27 mouse cellular contexts compared by ENCODE assay signal in the genomic region with DNA sequence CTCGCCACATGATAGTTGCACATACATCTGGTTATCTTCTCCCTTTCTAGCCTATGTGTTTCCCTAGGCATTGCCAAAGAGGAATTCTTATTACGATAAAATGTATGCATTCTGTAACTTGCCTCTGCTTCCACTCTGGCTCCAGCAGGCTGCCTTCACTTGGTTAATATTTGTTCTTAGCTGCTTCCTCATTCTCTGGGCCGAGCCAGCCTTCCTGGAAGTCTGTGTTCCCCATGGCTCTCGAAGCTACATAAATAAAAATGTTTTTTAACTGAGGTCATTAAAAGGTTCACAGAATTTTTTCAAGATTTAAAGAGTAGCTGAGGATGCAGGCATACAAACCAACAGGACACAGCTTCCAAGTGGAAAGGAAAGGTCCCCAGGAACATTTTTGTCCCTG.
DNase-seq lines count a peak whose midpoint lies in the region; ATAC-seq and TF ChIP-seq lines count a peak whose summit lies in the region.
"Had no signal": no experiment of that assay in that cellular context is flagged by ENCODE, and none has a peak within 500 bp of the region (broad histone marks: within the 10 kb centered on the region; RNA-seq: fewer than 3 reads in every experiment).

No protein-coding gene starts in this region.

- no peak overlapping the region for H3K9ac ChIP-seq in kidney, postnatal 0 days (ENCODE audit: low read depth, low read length)
- no peak overlapping the region for H3K9ac ChIP-seq in kidney, embryonic 16.5 days (replicated peaks; ENCODE audit: low read length)
- no peak overlapping the region for H3K9ac ChIP-seq in lung, embryonic 14.5 days
- H3K9ac ChIP-seq: embryonic facial prominence, embryonic 12.5 days; embryonic facial prominence, embryonic 15.5 days; forebrain, postnatal 0 days; heart, embryonic 12.5 days; heart, embryonic 15.5 days; hindbrain, embryonic 13.5 days had no signal

- no peaks in the 10 kb centered on the region for H3K27me3 ChIP-seq in kidney, postnatal 0 days (ENCODE audit: insufficient read depth, low read length)
- no peaks in the 10 kb centered on the region for H3K27me3 ChIP-seq in kidney, embryonic 16.5 days (ENCODE audit: insufficient read depth, low read length)
- H3K27me3 ChIP-seq in lung, embryonic 14.5 days (ENCODE audit: insufficient read depth, low read length), result no peaks in the 10 kb centered on the region
- H3K27me3 ChIP-seq: embryonic facial prominence, embryonic 12.5 days; embryonic facial prominence, embryonic 15.5 days; heart, embryonic 12.5 days; heart, embryonic 15.5 days; hindbrain, embryonic 13.5 days had no signal

- H3K4me3 ChIP-seq in kidney, postnatal 0 days (replicated peaks; ENCODE audit: low read depth, low read length), result no peak overlapping the region
- H3K4me3 ChIP-seq in kidney, embryonic 16.5 days (ENCODE audit: low read length), result no peak overlapping the region
- H3K4me3 ChIP-seq in lung, embryonic 14.5 days (ENCODE audit: low read depth, low read length), result no peak overlapping the region
- H3K4me3 ChIP-seq: embryonic facial prominence, embryonic 12.5 days; embryonic facial prominence, embryonic 15.5 days; gastrocnemius, adult 2 months; heart, embryonic 12.5 days; heart, embryonic 15.5 days; hindbrain, embryonic 10.5 days; hindbrain, embryonic 13.5 days had no signal

- H3K36me3 ChIP-seq in kidney, postnatal 0 days (ENCODE audit: insufficient read depth, low read length), result no peaks in the 10 kb centered on the region
- H3K36me3 ChIP-seq in kidney, embryonic 16.5 days (ENCODE audit: insufficient read depth, low read length), result no peaks in the 10 kb centered on the region
- H3K36me3 ChIP-seq in lung, embryonic 14.5 days (ENCODE audit: insufficient read depth), result no peaks in the 10 kb centered on the region
- H3K36me3 ChIP-seq: embryonic facial prominence, embryonic 12.5 days; embryonic facial prominence, embryonic 15.5 days; heart, embryonic 12.5 days; heart, embryonic 15.5 days; hindbrain, embryonic 10.5 days; hindbrain, embryonic 13.5 days had no signal

- no peaks in the 10 kb centered on the region for H3K4me1 ChIP-seq in kidney, postnatal 0 days (replicated peaks; ENCODE audit: insufficient read depth, low read length)
- no peaks in the 10 kb centered on the region; the same call in 1 of the 2 replicates for H3K4me1 ChIP-seq in kidney, embryonic 16.5 days (ENCODE audit: insufficient read depth, low read length)
- H3K4me1 ChIP-seq in lung, embryonic 14.5 days (ENCODE audit: insufficient read depth), result no peaks in the 10 kb centered on the region
- H3K4me1 ChIP-seq: embryonic facial prominence, embryonic 12.5 days; embryonic facial prominence, embryonic 15.5 days; heart, embryonic 12.5 days; heart, embryonic 15.5 days; hindbrain, embryonic 10.5 days; hindbrain, embryonic 13.5 days had no signal

- no peak overlapping the region for H3K4me2 ChIP-seq in kidney, postnatal 0 days (ENCODE audit: low read length)
- H3K4me2 ChIP-seq in kidney, embryonic 16.5 days (replicated peaks; ENCODE audit: low read depth, low read length), result no peak overlapping the region
- H3K4me2 ChIP-seq in lung, embryonic 14.5 days, result no peak overlapping the region
- H3K4me2 ChIP-seq: embryonic facial prominence, embryonic 12.5 days; embryonic facial prominence, embryonic 15.5 days; heart, embryonic 12.5 days; heart, embryonic 15.5 days; hindbrain, embryonic 13.5 days had no signal

- 42% methylated on average over 4 of the region's 4 CpGs for WGBS in kidney, postnatal 0 days
- WGBS in kidney, embryonic 16.5 days, result 48% methylated on average over 4 of the region's 4 CpGs
- 36% methylated on average over 4 of the region's 4 CpGs for WGBS in lung, embryonic 14.5 days

- H3K9me3 ChIP-seq in kidney, postnatal 0 days (replicated peaks; ENCODE audit: low read length), result no peaks in the 10 kb centered on the region
- no peaks in the 10 kb centered on the region for H3K9me3 ChIP-seq in kidney, embryonic 16.5 days (ENCODE audit: low read length)
- no peaks in the 10 kb centered on the region for H3K9me3 ChIP-seq in lung, embryonic 14.5 days (ENCODE audit: low read depth, low read length)
- H3K9me3 ChIP-seq: embryonic facial prominence, embryonic 12.5 days; embryonic facial prominence, embryonic 15.5 days; heart, embryonic 12.5 days; heart, embryonic 15.5 days; hindbrain, embryonic 10.5 days; hindbrain, embryonic 13.5 days had no signal

- DNase-seq in kidney, postnatal 0 days (ENCODE audit: low spot score), result peak; percentile 63
- peak; percentile 5 for DNase-seq in lung, embryonic 14.5 days
- no peak for DNase-seq in lung, postnatal 36 days
- peak; percentile 4 to 32 for DNase-seq in kidney, postnatal 25 days
- peak; percentile 8 to 24 for DNase-seq in kidney, postnatal 4 days
- DNase-seq in heart, adult 11 months, result no peak
- DNase-seq: adrenal gland, adult 2 months; adrenal gland, postnatal 14 days; cerebellum, adult 11 months; cerebellum, adult 2 months; cerebellum, adult 9-11 months; cerebellum, postnatal 25 days; forebrain, postnatal 0 days; gastrocnemius, adult 2 months; gastrocnemius, postnatal 14 days; heart, adult 18-20 months; heart, postnatal 10 days; heart, postnatal 36 days had no signal

- no peak for ATAC-seq in kidney, postnatal 0 days (replicated peaks; ENCODE audit: low FRiP score, low read depth)
- no peak for ATAC-seq in kidney, embryonic 16.5 days (ENCODE audit: low FRiP score, low TSS enrichment)
- ATAC-seq in lung, embryonic 14.5 days (ENCODE audit: insufficient read depth), result no peak
- ATAC-seq: CD4-positive, CD25-positive, alpha-beta regulatory T cell, adult 4 months; forebrain, embryonic 14.5 days; forebrain, postnatal 0 days had no signal

- H3K27ac ChIP-seq in kidney, postnatal 0 days, result no peak overlapping the region
- H3K27ac ChIP-seq in kidney, embryonic 16.5 days (ENCODE audit: low read length), result no peak overlapping the region
- no peak overlapping the region for H3K27ac ChIP-seq in lung, embryonic 14.5 days (ENCODE audit: low read depth)
- H3K27ac ChIP-seq: embryonic facial prominence, embryonic 12.5 days; embryonic facial prominence, embryonic 15.5 days; gastrocnemius, adult 2 months; heart, embryonic 15.5 days; hindbrain, embryonic 10.5 days; hindbrain, embryonic 13.5 days had no signal

- TF ChIP-seq CTCF in kidney, postnatal 0 days (IDR thresholded peaks at IDR 0.05; ENCODE audit: low read depth), result no peak
- no peak for TF ChIP-seq CTCF in lung, embryonic 14.5 days (IDR thresholded peaks at IDR 0.05; ENCODE audit: low read depth)

Comparison
In these comparisons a context has a peak if more than half of its experiments do, and no peak if none do; other contexts are left out.
1. DNase-seq: peak in kidney, postnatal 0 days (single experiment), lung, embryonic 14.5 days (single experiment), kidney, postnatal 25 days (2 of 2) and kidney, postnatal 4 days (2 of 2); none in lung, postnatal 36 days (single experiment) and heart, adult 11 months (single experiment).